Mouse (Mus musculus) monocyte, adult 2 months (primary cell): ENCODE results near the gene Large1.
"Not testable (repeated sequence)": the region's sequence is repeated elsewhere in the genome, so short reads cannot be mapped to it uniquely, and the experiment has no call there.

Source experiments
- DNase-seq, 2 experiments: peaks; one replicate each; pipeline ENCODE4 v3.0.0; 2022; ENCODE audit warnings: low spot score in 2 of 2, low read depth in 1 of 2

Gene Large1

GRCm38 (mm10) chr8:73353108-73353793 is at the start of gene Large1:
Gene Large1, minus strand, starts transcription at chr8:73353540.
- peak; percentile 70 to 87 for DNase-seq

GRCm38 (mm10) chr8:73400343-73400742 is 47.0 kb upstream of the Large1 start:
- DNase-seq, result no peak

GRCm38 (mm10) chr8:73373001-73373400 is 19.7 kb upstream of the Large1 start:
- DNase-seq, result not testable (repeated sequence)

GRCm38 (mm10) chr8:73355979-73356378 is 2.6 kb upstream of the Large1 start:
- DNase-seq, result no peak

DNA sequence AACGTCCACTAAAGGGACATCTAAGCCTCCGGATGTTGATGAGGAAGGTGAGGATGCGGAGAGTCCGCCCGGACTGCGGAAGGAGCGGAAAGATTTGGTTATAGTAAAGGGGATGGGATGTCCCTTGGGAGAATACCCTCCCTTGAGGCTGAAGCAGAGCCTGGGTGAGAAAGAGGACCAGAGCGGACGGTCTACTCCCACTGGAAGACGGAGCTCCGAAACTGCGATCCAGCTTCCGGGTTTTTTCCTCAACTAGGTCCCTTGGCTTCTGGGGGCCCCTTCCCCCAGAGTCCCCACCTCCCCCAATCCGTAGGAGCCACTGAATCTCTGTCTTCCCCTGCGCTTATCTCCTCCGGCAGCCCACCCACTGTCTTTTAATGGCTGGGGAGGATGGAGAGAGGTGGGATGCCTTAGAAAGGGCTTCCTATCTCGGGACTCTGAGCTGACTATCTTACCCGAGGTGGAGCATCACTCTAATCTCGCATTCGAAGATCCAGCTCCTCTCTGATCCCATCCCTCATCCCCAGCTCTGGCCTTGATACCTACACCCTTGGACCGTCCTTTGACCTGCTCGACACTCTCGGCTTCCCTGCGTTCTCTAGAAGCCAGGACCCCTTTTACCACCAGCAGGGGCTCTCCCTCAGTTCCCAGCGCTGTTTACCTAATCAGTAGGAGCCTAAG is 1.0 kb upstream of the Large1 start:
- no peak for DNase-seq

DNA sequence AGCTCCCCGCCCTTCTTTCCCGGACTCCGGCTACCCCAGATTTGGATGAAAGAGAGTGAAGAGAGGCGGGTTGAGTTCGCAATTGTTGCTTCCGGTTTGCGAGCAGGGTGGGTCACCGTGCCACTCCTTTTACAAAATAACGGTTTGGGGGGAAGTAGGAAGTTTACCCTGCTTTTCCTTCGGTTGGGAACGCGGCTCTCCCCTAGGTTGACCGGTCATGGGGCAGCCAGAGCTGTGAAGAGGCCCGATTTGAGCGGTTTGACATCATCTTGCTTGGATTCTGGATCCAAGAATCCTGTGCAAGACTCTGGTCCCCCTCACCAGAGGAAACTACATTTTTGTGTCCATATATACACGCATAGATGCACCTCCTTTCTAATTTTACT is 447 bp upstream of the Large1 start:
- DNase-seq, result no peak

DNA sequence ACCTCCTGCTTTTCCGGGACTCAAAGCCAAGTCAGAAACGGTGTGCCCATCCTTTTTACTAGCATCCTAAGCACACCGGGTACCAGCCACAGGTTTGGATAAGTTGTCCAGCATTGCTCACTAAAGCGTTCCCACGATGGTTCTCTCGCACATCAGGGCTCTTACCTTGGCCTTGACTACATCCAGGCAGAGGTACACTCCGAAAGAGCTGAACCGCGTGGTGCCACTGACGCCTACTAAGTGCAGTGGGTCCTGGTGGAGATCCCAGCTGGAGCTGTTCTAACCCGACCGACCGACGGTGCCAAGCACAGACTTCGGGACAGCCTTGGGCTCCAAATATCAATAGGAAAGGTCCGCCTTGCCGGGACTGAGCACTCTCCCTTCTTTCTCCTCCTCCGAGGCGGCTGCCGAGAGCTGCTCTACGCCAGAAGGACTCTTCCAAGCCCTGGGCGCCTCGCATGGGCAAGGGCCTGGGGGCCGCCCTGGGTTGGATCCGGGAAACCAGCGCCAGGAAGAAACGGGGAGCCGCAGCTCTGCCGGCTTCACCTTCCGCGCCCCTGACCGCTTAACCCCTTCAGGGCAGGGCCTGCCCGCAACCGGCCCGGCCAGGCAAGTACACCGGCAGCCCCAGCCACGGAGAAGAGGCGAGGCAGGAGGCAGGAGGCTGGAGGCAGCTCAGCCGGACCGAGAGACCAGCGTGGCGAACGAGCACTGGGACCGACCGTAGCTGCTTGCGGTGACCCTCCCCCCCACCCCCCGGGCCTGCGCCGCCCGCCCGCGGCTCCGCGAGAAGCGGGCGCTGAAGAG is 836 bp downstream of the Large1 start:
- DNase-seq, result peak in 1 of 2 experiments; percentile 5

GRCm38 (mm10) chr8:73350366-73350765 is 3.0 kb downstream of the Large1 start:
- DNase-seq, result no peak

DNA sequence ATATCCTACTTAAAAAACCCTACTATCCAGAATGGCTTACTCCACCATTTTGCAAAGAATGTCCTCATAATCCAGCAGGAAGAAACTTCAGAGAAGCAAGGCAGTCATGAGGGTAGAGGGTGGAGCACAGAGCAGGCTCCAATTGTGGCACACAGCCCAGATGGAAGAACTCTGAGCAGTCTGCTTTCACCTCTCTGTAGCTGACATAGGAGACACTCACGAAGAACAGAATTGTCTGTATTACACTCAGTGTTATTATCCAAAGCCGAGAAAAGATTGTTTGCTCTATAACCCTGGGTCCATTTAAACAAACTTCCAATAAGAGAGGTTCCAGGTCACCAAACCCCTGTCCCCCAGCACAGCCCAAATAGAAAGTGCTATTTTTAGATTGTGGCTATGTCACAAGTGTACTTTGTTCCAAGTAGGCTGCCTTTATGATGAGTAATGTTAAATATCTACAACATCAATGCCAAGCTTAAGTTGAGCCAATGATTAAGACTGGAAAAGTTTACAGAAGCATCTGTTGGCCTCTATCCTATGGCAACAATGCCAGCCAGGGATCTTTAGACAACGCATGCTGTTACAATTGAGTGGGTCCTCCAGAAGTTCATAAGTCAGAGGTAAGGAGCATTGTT is 10.5 kb downstream of the Large1 start:
- no peak for DNase-seq

DNA sequence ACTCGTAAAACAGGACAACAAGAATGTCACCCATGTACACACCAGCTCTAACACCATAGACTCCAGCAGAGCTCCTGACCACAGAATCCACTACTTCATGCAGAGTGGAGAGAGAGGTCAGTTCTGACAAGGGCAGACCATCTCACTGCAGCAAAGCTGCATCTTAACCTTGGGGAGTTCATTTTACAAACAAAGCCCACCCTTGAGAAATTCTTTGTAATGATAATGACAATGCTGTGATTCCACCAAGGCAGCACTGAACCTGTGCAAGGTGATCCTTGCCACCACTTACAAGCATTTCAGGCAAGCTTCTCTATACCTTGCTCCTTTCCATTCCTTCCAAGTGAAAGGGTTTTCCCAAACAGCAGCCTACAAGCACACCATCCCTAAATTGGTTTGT is 16.5 kb downstream of the Large1 start:
- DNase-seq, result no peak

DNA sequence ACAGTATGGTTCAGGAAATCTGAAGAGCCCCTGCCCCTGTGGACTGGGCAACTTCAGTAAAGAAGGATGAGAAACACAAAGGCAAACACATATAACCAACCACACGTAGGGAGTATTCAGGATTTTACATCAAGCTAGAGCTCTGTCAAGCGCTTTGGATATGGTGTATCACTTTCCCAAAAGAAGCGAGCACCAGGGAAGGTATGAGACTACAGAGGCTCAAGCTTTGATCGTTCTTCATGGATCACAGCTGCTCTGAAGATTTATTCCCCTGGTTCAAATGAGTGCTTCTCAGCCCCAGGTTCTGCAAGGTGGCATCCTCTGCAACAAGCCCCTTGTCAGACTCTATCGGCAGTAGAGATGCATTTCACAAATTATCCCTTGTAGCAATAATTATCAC is 24.2 kb downstream of the Large1 start:
- DNase-seq, result no peak

DNA sequence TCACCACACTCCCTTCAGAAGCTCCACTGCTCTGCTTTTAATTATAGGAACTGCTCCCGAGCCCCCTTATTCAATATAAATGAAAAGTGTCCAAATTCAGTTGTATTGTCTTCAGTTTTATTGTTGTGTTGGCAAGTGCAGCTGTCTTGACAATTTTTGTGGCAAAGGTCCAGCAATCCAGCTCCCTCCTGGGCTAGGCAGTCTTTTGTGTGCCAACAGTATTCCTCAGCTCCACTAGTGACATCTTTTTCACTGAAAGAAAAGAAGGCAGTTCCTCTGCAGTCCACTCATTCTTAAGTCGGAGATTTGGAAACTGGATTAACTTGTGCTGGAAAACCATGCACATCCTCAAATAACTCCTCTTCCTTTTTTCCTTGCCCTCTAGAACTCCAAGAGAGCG is 25.3 kb downstream of the Large1 start:
- DNase-seq, result no peak

DNA sequence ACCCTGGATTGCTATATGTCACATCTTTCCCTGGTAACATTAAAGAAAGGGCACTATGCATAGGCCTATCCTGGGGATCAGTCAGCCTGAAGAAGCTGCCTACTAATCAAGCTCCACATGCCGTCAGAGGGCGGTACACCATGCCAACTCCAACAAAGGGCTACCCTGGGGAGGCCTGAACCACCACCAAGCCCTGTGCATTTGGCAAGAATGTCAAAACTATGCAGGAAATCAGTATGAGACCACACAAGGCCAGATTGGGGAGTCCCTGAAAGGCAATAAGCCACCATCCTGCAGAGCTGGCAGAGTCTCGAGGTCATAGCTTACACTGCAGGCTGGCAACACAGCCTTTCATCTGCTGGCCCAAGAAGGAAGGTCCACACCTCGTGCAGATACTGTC is 28.7 kb downstream of the Large1 start:
- no peak for DNase-seq

DNA sequence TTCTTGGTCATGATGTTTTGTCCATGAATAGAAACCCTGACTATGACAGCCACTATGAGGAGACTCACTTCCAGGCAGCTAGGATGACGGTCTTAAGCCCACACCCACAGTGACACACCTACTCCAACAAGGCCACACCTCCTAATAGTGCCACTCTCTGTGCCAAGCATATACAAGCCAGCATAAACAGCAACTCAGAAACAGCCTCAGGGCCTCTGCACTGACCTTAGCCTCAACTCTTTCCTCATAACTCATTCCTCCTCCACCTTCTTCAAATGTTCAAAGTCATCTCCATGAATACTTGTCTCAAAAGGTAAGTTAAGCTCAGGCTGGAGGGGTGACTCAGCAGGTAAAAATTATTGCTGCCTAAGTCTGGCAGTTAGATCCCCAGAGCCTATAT is 29.7 kb downstream of the Large1 start:
- DNase-seq, result no peak

DNA sequence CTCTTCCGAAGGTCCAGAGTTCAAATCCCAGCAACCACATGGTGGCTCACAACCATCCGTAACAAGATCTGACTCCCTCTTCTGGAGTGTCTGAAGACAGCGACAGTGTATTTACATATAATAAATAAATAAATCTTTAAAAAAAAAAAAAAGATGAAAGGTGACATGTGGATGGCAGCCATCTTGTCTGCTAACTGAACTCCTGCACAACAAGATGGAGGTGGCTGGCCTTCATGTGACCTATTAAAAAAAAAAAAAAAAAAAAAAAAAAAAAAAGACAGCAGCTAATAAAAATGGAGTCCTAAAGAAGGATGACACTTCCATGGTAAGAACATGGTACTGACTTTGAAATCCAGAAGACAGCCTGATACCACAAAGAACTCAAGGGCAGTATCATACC is 33.8 kb downstream of the Large1 start:
- not testable (repeated sequence) for DNase-seq

DNA sequence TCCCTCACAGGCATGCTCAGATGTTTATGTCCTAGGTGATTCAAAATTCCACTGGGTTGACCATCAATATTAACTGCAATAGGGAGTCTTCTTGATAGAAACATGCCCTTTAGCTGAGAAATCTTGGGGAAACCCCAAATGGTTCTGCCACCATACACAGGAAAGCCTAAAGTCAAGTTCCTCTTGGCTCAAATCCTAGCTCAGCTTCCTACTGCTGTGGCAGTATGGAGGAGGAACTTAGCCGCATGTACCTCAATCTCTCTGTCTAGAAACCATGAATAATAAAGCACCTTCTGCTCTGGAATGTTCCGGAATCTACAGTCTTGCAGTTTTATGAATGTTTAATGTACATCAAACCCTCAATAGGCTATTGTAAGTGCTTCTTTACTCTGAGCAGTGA is 39.4 kb downstream of the Large1 start:
- DNase-seq, result no peak

GRCm38 (mm10) chr8:73312714-73313607 is 40.4 kb downstream of the Large1 start:
- DNase-seq, result no peak

GRCm38 (mm10) chr8:73310471-73310870 is 42.9 kb downstream of the Large1 start:
- no peak for DNase-seq

DNA sequence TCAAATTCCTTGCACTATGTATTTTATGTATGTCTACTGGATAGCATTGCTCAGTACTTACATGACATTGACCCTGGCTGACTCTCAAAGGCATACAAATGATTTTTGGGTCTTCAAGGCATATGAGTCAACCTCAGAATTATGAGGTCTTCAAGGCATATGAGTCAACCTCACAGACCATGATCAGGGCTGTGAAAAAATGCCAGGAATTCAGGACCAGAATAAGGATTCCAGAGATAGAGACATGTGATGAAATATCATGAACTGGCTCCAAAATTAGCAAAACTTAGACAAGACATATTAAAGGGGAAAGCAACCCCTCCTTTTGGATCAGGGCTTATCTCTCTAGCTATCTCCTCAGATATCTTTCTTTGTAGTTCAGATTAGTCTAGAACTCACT is 43.3 kb downstream of the Large1 start:
- DNase-seq, result no peak

DNA sequence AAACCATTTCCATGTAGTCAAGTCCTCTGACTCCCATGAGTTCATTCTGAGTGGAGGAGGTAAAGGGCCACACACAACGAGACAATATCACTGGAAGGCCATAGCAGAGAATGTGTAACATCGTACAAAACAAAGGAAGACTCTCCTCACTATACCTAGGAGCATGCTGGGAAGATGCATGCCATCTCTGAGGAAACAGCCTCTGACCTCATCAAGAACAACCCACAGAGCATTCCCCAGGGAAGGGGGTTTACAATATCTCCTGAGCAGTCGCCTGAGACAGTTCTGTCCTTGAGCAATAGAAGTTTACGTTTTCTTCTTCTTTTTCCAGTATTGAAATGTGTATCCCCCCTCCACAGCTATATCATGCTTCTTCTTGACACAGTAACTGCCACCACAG is 49.4 kb downstream of the Large1 start:
- DNase-seq, result no peak

GRCm38 (mm10) chr8:73302947-73303346 is 50.4 kb downstream of the Large1 start:
- no peak for DNase-seq
